Comparison of ENCODE assay signal across 11 mouse cellular contexts in the genomic region with DNA sequence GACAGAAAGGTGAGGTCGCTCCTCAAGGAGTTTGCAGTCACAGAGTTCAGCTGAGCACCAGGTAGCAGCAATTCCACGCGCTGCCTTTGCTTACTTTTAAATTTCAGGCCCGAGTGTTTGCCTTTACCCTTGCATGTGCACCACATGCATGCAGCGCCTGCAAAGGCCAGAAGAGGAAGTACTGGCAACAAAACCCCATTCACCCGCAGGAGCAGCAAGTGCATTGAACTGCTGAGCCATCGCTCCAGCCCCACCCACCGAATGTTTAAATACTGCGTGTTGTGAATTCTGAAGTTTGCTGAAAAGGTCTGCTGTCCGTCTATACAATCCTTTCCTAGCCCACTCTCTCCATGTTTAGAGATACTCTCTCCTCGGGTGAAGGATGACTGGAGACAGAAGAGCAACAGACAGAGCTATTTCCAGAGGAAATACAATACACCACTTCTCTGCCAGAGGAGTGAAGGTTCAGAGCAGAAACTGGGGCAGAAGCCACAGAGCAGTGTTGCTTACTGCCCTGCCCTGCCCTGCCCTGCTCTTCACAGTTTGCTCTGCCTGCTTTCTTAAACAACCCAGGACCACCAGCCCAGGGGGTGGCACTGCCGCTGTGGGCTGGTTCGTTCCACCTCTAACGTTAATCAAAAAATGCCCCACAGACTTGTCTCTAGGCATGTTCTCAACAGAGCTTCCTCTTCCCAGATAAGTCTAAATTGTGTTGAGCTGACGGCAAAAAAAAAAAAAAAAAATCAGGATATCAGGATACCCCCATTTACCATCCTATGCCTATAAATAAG. TPM values are rescaled to one million over a fixed set of nuclear protein-coding genes. Genes with fewer than 3 reads are reported as not detected.
DNase-seq lines count a peak whose midpoint lies in the region; ATAC-seq and TF ChIP-seq lines count a peak whose summit lies in the region.
"Had no signal": no experiment of that assay in that cellular context is flagged by ENCODE, and none has a peak within 500 bp of the region (broad histone marks: within the 10 kb centered on the region; RNA-seq: fewer than 3 reads in every experiment).

No protein-coding gene starts in this region.

- peak; percentile 66 for ATAC-seq in granulocyte monocyte progenitor cell, adult 5-6 weeks (replicated peaks; ENCODE audit: poor library complexity, severe bottlenecking)
- peak; percentile 82 for ATAC-seq in megakaryocyte, adult 5-6 weeks (ENCODE audit: poor library complexity, severe bottlenecking)
- no peak for ATAC-seq in forebrain, embryonic 12.5 days (ENCODE audit: low FRiP score)

- 0 out of 2 replicates have a peak, but pooled peaks cover under 1% of the 10 kb centered on the region for H3K36me3 ChIP-seq in thymus, adult 2 months (ENCODE audit: control insufficient read depth, insufficient read depth, low read length)
- H3K36me3 ChIP-seq in forebrain, embryonic 12.5 days (replicated peaks) = no peaks in the 10 kb centered on the region

- no peaks in the 10 kb centered on the region; the same call in 1 of the 2 replicates for H3K27me3 ChIP-seq in thymus, adult 2 months (ENCODE audit: control insufficient read depth, insufficient read depth, low read length)
- peaks cover 33% of the 10 kb centered on the region for H3K27me3 ChIP-seq in forebrain, embryonic 12.5 days

- no peak for TF ChIP-seq POLR2A in thymus, adult 2 months (IDR thresholded peaks at IDR 0.05; ENCODE audit: control insufficient read depth, extremely low read depth, insufficient read depth, low read length, poor library complexity)

- 25% methylated on average over 15 of the region's 15 CpGs for WGBS in thymus, adult 2 months
- WGBS in forebrain, embryonic 12.5 days = 76% methylated on average over 15 of the region's 15 CpGs

- H3K27ac ChIP-seq in thymus, adult 2 months (ENCODE audit: control insufficient read depth, insufficient read depth, low read length) = no peak overlapping the region
- H3K27ac ChIP-seq in forebrain, embryonic 12.5 days = no peak overlapping the region
- H3K27ac ChIP-seq: heart, embryonic 10.5 days had no signal

- no peaks in the 10 kb centered on the region for H3K9me3 ChIP-seq in forebrain, embryonic 12.5 days
- H3K9me3 ChIP-seq: heart, embryonic 10.5 days had no signal

- no peak overlapping the region for H3K4me2 ChIP-seq in forebrain, embryonic 12.5 days

- no peak overlapping the region for H3K4me3 ChIP-seq in thymus, adult 2 months (ENCODE audit: control insufficient read depth, insufficient read depth, low read length)
- H3K4me3 ChIP-seq in forebrain, embryonic 12.5 days (replicated peaks) = no peak overlapping the region
- H3K4me3 ChIP-seq: heart, embryonic 10.5 days had no signal

- H3K4me1 ChIP-seq in thymus, adult 2 months (replicated peaks; ENCODE audit: control insufficient read depth, insufficient read depth, low read length) = peaks cover 3% of the 10 kb centered on the region; the same call in 1 of the 2 replicates
- peaks cover 11% of the 10 kb centered on the region for H3K4me1 ChIP-seq in forebrain, embryonic 12.5 days

- peak; percentile 29 for DNase-seq in thymus, adult 2 months
- DNase-seq in thymus, postnatal 36 days = no peak
- DNase-seq in urinary bladder, postnatal 14 days (ENCODE audit: low spot score) = no peak
- no peak for DNase-seq in adrenal gland, adult 18-20 months (ENCODE audit: low spot score in 2 of 2)
- no peak for DNase-seq in left cerebral cortex, adult 8-10 months (ENCODE audit: low spot score in 2 of 2)
- DNase-seq: cerebellum, adult 8-10 months; layer of hippocampus, postnatal 36 days had no signal

- no peak for TF ChIP-seq CTCF in thymus, adult 2 months (IDR thresholded peaks at IDR 0.05; ENCODE audit: borderline replicate concordance, control insufficient read depth, extremely low read depth, insufficient read depth, low read length, poor library complexity)

- no peak overlapping the region for H3K9ac ChIP-seq in forebrain, embryonic 12.5 days

RNA-seq across cellular contexts. Expression of a gene that starts 3.3 kb away (rescaled TPM):
- 5.2 and 6.2 TPM in 2 replicates for polyA plus RNA-seq in thymus, adult 2 months (2012; rRNA removed)
- total RNA-seq in granulocyte monocyte progenitor cell, adult 5-6 weeks (2014; fragmentation: Nextera tagmentation) = not detected in 2 replicates
- 0.26 TPM in 1 of 2 replicates, not detected in the other for total RNA-seq in granulocyte monocyte progenitor cell, adult 5-6 weeks (2017)
- 0.62 TPM in 1 of 2 replicates, not detected in the other for total RNA-seq in megakaryocyte, adult 5-6 weeks (2015)
- total RNA-seq in megakaryocyte, adult 5-6 weeks (2017) = 0.37 TPM in 1 of 2 replicates, not detected in the other
- total RNA-seq in adrenal gland, adult 18-20 months (2021) = 10 to 100 TPM in 1 of 2 experiments, 1 to 10 TPM in 1; 6.1 to 19.0 TPM
- under 1 TPM in 1 of 4 experiments, not detected in 3; 0.28 TPM for total RNA-seq in left cerebral cortex, adult 8-10 months (2022)
- 0.11 TPM in 1 of 2 replicates, not detected in the other for polyA plus RNA-seq in forebrain, embryonic 12.5 days (2016; fragmentation: Nextera tagmentation; extraction: Ambion mirVana)

RNA-seq across cellular contexts. Expression of a gene that starts 38.4 kb away (rescaled TPM):
- 76.3 and 87.6 TPM in 2 replicates for polyA plus RNA-seq in thymus, adult 2 months (2012; rRNA removed)
- total RNA-seq in granulocyte monocyte progenitor cell, adult 5-6 weeks (2014; fragmentation: Nextera tagmentation) = 188 and 207 TPM in 2 replicates
- 65.2 and 82.6 TPM in 2 replicates for total RNA-seq in granulocyte monocyte progenitor cell, adult 5-6 weeks (2017)
- 141 and 187 TPM in 2 replicates for total RNA-seq in megakaryocyte, adult 5-6 weeks (2015)
- 52.3 and 73.3 TPM in 2 replicates for total RNA-seq in megakaryocyte, adult 5-6 weeks (2017)
- total RNA-seq in adrenal gland, adult 18-20 months (2021) = 100 to 1,000 TPM; 381 to 428 TPM
- 100 to 1,000 TPM; 154 to 172 (median 165) TPM for total RNA-seq in left cerebral cortex, adult 8-10 months (2022)
- 89.0 and 98.1 TPM in 2 replicates for polyA plus RNA-seq in forebrain, embryonic 12.5 days (2016; fragmentation: Nextera tagmentation; extraction: Ambion mirVana)

Comparison
In these comparisons a context has a peak if more than half of its experiments do, and no peak if none do; other contexts are left out.
1. RNA of a gene that starts 3.3 kb away (total RNA-seq): 6.1 to 19.0 TPM in adrenal gland, adult 18-20 months; 0.37 to 0.62 TPM in megakaryocyte, adult 5-6 weeks, 0.28 TPM in left cerebral cortex, adult 8-10 months and 0.26 TPM in granulocyte monocyte progenitor cell, adult 5-6 weeks; every median in the first group is over 4 times any median in the second.